Mouse (Mus musculus) heart, adult 2 months (tissue): Measurements from ENCODE around the gene Eps8l1.

Source experiments
- CTCF ChIP-seq: fragments of 200-600 bp; IDR thresholded peaks from 2 replicates; pipeline ENCODE4 v1.8.1; 2022; ENCODE audit warnings: antibody characterized with exemption, mild to moderate bottlenecking, moderate library complexity
- POLR2A ChIP-seq: fragments of 200-500 bp; IDR thresholded peaks from 2 replicates; pipeline ENCODE4 v1.6.1; 2011; ENCODE audit warnings: mild to moderate bottlenecking, low read depth, low read length, control low read depth; ENCODE audit not compliant: insufficient read depth

- TF ChIP-seq CTCF (no peak), POLR2A (peak; percentile 47; the same call in 1 of the 2 replicates)
Observed at GRCm38 (mm10) chr7:4523205-4524130, 63.0 kb downstream of the Eps8l1 start.
